Mouse (Mus musculus): Measurements from ENCODE around the gene Acad12.

DNA sequence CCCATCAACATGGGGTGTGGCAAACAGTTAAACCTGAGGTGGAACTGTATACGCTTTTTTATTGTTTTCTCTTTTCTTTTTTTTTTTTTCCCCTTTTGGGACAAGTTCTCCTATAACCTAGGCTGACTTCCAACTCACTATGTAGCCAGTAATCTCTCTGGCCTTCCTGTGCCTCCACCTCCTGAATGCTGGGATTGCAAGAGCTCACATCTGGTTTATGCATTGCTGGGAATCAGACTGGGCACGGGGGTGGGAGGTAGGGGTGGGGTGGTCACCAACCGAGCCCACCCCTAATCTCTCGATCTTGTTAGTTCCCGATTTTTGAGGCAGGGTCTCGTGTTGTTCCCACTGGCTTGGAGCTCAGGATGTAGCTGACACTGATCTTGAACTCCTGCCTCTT, 28.8 kb downstream of the Acad12 start:
- no peak for TF ChIP-seq CTCF (IDR thresholded peaks at IDR 0.05; ENCODE audit: borderline replicate concordance, extremely low read depth, insufficient read depth, insufficient read length)
- no peak for TF ChIP-seq POLR2A (IDR thresholded peaks at IDR 0.05; ENCODE audit: borderline replicate concordance, extremely low read depth, insufficient read depth, insufficient read length, poor library complexity, severe bottlenecking)
